In the genomic region with DNA sequence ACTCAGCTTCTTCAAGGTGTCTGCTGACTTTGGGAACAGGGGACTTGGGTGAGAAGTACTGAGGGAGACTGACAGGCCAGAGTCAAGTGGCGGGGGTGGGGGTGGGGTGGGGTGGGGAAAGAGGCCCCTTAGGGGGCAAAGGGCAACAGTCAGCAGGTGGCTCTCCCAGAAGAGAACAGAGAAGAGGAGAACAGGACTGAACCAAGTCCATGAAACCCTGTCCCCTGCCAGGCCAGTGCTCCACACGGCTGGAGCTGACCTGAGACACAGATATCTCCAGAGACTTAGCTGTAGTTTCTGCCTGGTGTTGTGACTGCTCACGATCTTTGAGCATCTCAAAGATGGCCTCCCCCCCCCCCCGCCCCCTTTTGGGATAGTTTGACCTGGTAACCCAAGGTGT, we compare ENCODE assay signal across 22 mouse cellular contexts.
"Had no signal": no experiment of that assay in that cellular context is flagged by ENCODE, and none has a peak within 500 bp of the region (broad histone marks: within the 10 kb centered on the region; RNA-seq: fewer than 3 reads in every experiment).

No protein-coding gene starts in this region.

- H3K27me3 ChIP-seq: heart, embryonic 13.5 days; heart, embryonic 15.5 days; hindbrain, embryonic 13.5 days; hindbrain, embryonic 15.5 days; limb, embryonic 13.5 days; limb, embryonic 15.5 days had no signal

- H3K4me2 ChIP-seq: heart, embryonic 11.5 days; heart, embryonic 13.5 days; heart, embryonic 15.5 days; hindbrain, embryonic 13.5 days; hindbrain, embryonic 15.5 days; limb, embryonic 13.5 days; limb, embryonic 15.5 days had no signal

- DNase-seq: gastrocnemius, postnatal 14 days; gastrocnemius, postnatal 36 days; heart, adult 11 months; heart, adult 2 months; heart, postnatal 14 days; heart, postnatal 36 days; kidney, adult 18-20 months; kidney, adult 8-10 months; kidney, postnatal 10 days; kidney, postnatal 25 days; layer of hippocampus, adult 9-11 months; layer of hippocampus, postnatal 36 days; left cerebral cortex, postnatal 4 days had no signal

- H3K36me3 ChIP-seq: heart, embryonic 15.5 days; hindbrain, embryonic 13.5 days; hindbrain, embryonic 15.5 days; limb, embryonic 13.5 days; limb, embryonic 15.5 days had no signal

- H3K4me3 ChIP-seq: heart, adult 2 months; heart, embryonic 13.5 days; heart, embryonic 15.5 days; hindbrain, embryonic 13.5 days; hindbrain, embryonic 15.5 days; limb, embryonic 13.5 days; limb, embryonic 15.5 days had no signal

- H3K9me3 ChIP-seq: heart, embryonic 13.5 days; heart, embryonic 15.5 days; hindbrain, embryonic 13.5 days; hindbrain, embryonic 15.5 days; limb, embryonic 15.5 days had no signal

- H3K9ac ChIP-seq: heart, embryonic 13.5 days; heart, embryonic 15.5 days; hindbrain, embryonic 13.5 days; hindbrain, embryonic 15.5 days; limb, embryonic 13.5 days; limb, embryonic 15.5 days; liver, embryonic 14.5 days had no signal

- H3K27ac ChIP-seq: heart, adult 2 months; heart, embryonic 13.5 days; heart, embryonic 15.5 days; hindbrain, embryonic 13.5 days; hindbrain, embryonic 15.5 days; hindbrain, postnatal 0 days; limb, embryonic 13.5 days; limb, embryonic 15.5 days; liver, embryonic 14.5 days had no signal

- H3K4me1 ChIP-seq: heart, embryonic 15.5 days; limb, embryonic 13.5 days; limb, embryonic 15.5 days had no signal

- ATAC-seq: hindbrain, postnatal 0 days had no signal
